Mouse (Mus musculus): ENCODE results near the gene Tmem211. TPM values are rescaled to one million over a fixed set of nuclear protein-coding genes. Genes with fewer than 3 reads are reported as not detected.

Tmem211 gene
- polyA plus RNA-seq (2012; ENCODE audit: insufficient read depth, insufficient read length, missing spikeins), result not detected in 2 replicates

- H3K4me3 ChIP-seq (ENCODE audit: insufficient read depth, low read length), result 0 out of 2 replicates have a peak within 1 kb of the TSS, but pooled peaks have one; percentile 4
- H3K4me1 ChIP-seq (ENCODE audit: control insufficient read depth, insufficient read depth, low read length), result peaks cover 33% of the 10 kb centered on the region
- peak within 1 kb of the TSS; percentile 23; the same call in 1 of the 2 replicates for H3K27ac ChIP-seq (ENCODE audit: insufficient read depth, low read depth, low read length)
- TF ChIP-seq POLR2A (IDR thresholded peaks at IDR 0.05; ENCODE audit: borderline replicate concordance, low read depth, low read length) (no peak), CTCF (IDR thresholded peaks at IDR 0.05; ENCODE audit: low read depth, low read length) (peak; percentile 96)
Measured at GRCm38 (mm10) chr5:113226632-113227102, at the start of gene Tmem211. TSS of gene Tmem211 (plus strand) at chr5:113226909.

GRCm38 (mm10) chr5:113179451-113179842 lies 47.3 kb upstream of the Tmem211 start:
- TF ChIP-seq POLR2A (IDR thresholded peaks at IDR 0.05; ENCODE audit: borderline replicate concordance, low read depth, low read length) (no peak), CTCF (IDR thresholded peaks at IDR 0.05; ENCODE audit: low read depth, low read length) (no peak)

GRCm38 (mm10) chr5:113179843-113180682 lies 46.6 kb upstream of the Tmem211 start:
- H3K27ac ChIP-seq (ENCODE audit: insufficient read depth, low read depth, low read length), result peak overlapping the region; percentile 94
- H3K4me3 ChIP-seq (ENCODE audit: insufficient read depth, low read length), result peak overlapping the region; percentile 61
- TF ChIP-seq POLR2A (IDR thresholded peaks at IDR 0.05; ENCODE audit: borderline replicate concordance, low read depth, low read length) (peak; percentile 52; the same call in 1 of the 2 replicates), CTCF (IDR thresholded peaks at IDR 0.05; ENCODE audit: low read depth, low read length) (peak; percentile 73)
- H3K4me1 ChIP-seq (ENCODE audit: control insufficient read depth, insufficient read depth, low read length), result peaks cover 27% of the 10 kb centered on the region

More at GRCm38 (mm10) chr5:113179451-113179842, 47.3 kb upstream of the Tmem211 start:
- Histone ChIP-seq H3K27ac (ENCODE audit: insufficient read depth, low read depth, low read length) (no peak overlapping the region), H3K4me3 (ENCODE audit: insufficient read depth, low read length) (no peak overlapping the region), H3K4me1 (ENCODE audit: control insufficient read depth, insufficient read depth, low read length) (peaks cover 27% of the 10 kb centered on the region)

GRCm38 (mm10) chr5:113180755-113181154 lies 46.0 kb upstream of the Tmem211 start:
- Histone ChIP-seq H3K27ac (ENCODE audit: insufficient read depth, low read depth, low read length) (peak overlapping the region; percentile 94), H3K4me1 (ENCODE audit: control insufficient read depth, insufficient read depth, low read length) (peaks cover 27% of the 10 kb centered on the region), H3K4me3 (ENCODE audit: insufficient read depth, low read length) (peak overlapping the region; percentile 61)
- no peak for TF ChIP-seq CTCF (IDR thresholded peaks at IDR 0.05; ENCODE audit: low read depth, low read length)
- TF ChIP-seq POLR2A (IDR thresholded peaks at IDR 0.05; ENCODE audit: borderline replicate concordance, low read depth, low read length), result no peak

- H3K4me3 ChIP-seq (ENCODE audit: insufficient read depth, low read length), result no peak overlapping the region
- peak overlapping the region; percentile 94 for H3K27ac ChIP-seq (ENCODE audit: insufficient read depth, low read depth, low read length)
- peaks cover 22% of the 10 kb centered on the region for H3K4me1 ChIP-seq (ENCODE audit: control insufficient read depth, insufficient read depth, low read length)
- no peak for TF ChIP-seq POLR2A (IDR thresholded peaks at IDR 0.05; ENCODE audit: borderline replicate concordance, low read depth, low read length)
- no peak for TF ChIP-seq CTCF (IDR thresholded peaks at IDR 0.05; ENCODE audit: low read depth, low read length)
Measured at GRCm38 (mm10) chr5:113181441-113181840, 45.3 kb upstream of the Tmem211 start.

GRCm38 (mm10) chr5:113190558-113190957 lies 36.2 kb upstream of the Tmem211 start:
- no peaks in the 10 kb centered on the region for H3K4me1 ChIP-seq (ENCODE audit: control insufficient read depth, insufficient read depth, low read length)
- no peak overlapping the region for H3K27ac ChIP-seq (ENCODE audit: insufficient read depth, low read depth, low read length)
- H3K4me3 ChIP-seq (ENCODE audit: insufficient read depth, low read length), result no peak overlapping the region
- TF ChIP-seq CTCF (IDR thresholded peaks at IDR 0.05; ENCODE audit: low read depth, low read length) (no peak), POLR2A (IDR thresholded peaks at IDR 0.05; ENCODE audit: borderline replicate concordance, low read depth, low read length) (no peak)

GRCm38 (mm10) chr5:113191901-113192300 lies 34.8 kb upstream of the Tmem211 start:
- no peak overlapping the region for H3K4me3 ChIP-seq (ENCODE audit: insufficient read depth, low read length)
- H3K4me1 ChIP-seq (ENCODE audit: control insufficient read depth, insufficient read depth, low read length), result no peaks in the 10 kb centered on the region
- TF ChIP-seq POLR2A (IDR thresholded peaks at IDR 0.05; ENCODE audit: borderline replicate concordance, low read depth, low read length) (no peak), CTCF (IDR thresholded peaks at IDR 0.05; ENCODE audit: low read depth, low read length) (no peak)
- H3K27ac ChIP-seq (ENCODE audit: insufficient read depth, low read depth, low read length), result no peak overlapping the region

- Histone ChIP-seq H3K27ac (ENCODE audit: insufficient read depth, low read depth, low read length) (no peak overlapping the region), H3K4me1 (ENCODE audit: control insufficient read depth, insufficient read depth, low read length) (no peaks in the 10 kb centered on the region), H3K4me3 (ENCODE audit: insufficient read depth, low read length) (no peak overlapping the region)
- TF ChIP-seq POLR2A (IDR thresholded peaks at IDR 0.05; ENCODE audit: borderline replicate concordance, low read depth, low read length), result no peak
- TF ChIP-seq CTCF (IDR thresholded peaks at IDR 0.05; ENCODE audit: low read depth, low read length), result no peak
Measured at GRCm38 (mm10) chr5:113193762-113194161, 32.9 kb upstream of the Tmem211 start.

GRCm38 (mm10) chr5:113195451-113195850 lies 31.3 kb upstream of the Tmem211 start:
- H3K4me1 ChIP-seq (ENCODE audit: control insufficient read depth, insufficient read depth, low read length), result no peaks in the 10 kb centered on the region
- H3K4me3 ChIP-seq (ENCODE audit: insufficient read depth, low read length), result no peak overlapping the region
- TF ChIP-seq POLR2A (IDR thresholded peaks at IDR 0.05; ENCODE audit: borderline replicate concordance, low read depth, low read length), result no peak
- no peak for TF ChIP-seq CTCF (IDR thresholded peaks at IDR 0.05; ENCODE audit: low read depth, low read length)
- H3K27ac ChIP-seq (ENCODE audit: insufficient read depth, low read depth, low read length), result no peak overlapping the region

- Histone ChIP-seq H3K4me1 (ENCODE audit: control insufficient read depth, insufficient read depth, low read length) (no peaks in the 10 kb centered on the region), H3K4me3 (ENCODE audit: insufficient read depth, low read length) (no peak overlapping the region), H3K27ac (ENCODE audit: insufficient read depth, low read depth, low read length) (no peak overlapping the region)
- TF ChIP-seq CTCF (IDR thresholded peaks at IDR 0.05; ENCODE audit: low read depth, low read length), result no peak
- no peak for TF ChIP-seq POLR2A (IDR thresholded peaks at IDR 0.05; ENCODE audit: borderline replicate concordance, low read depth, low read length)
Measured at GRCm38 (mm10) chr5:113195907-113196306, 30.8 kb upstream of the Tmem211 start.

All from bone marrow macrophage, adult 2 months (primary cell).